Mouse (Mus musculus) spleen, adult 2 months (tissue): ENCODE data around the gene Me1. TPM values are rescaled to one million over a fixed set of nuclear protein-coding genes. Genes with fewer than 3 reads are reported as not detected.

ENCODE experiments used
- DNase-seq, 2 experiments: peaks; one replicate each; pipeline versions ENCODE4 v3.0.0 to v3.0.0-alpha.2; 2012 to 2021; ENCODE audit warnings: low spot score in 2 of 2, low read depth in 1 of 2
- H3K27ac ChIP-seq: fragments of 200-500 bp; 2 replicates; pipeline ENCODE4 v1.5.1; 2012; ENCODE audit warnings: low read length, inconsistent platforms; ENCODE audit not compliant: insufficient read depth
- H3K27me3 ChIP-seq: fragments of 200-500 bp; 2 replicates; pipeline ENCODE4 v1.6.1; 2012; ENCODE audit warnings: mild to moderate bottlenecking, moderate library complexity, low read length, inconsistent platforms; ENCODE audit not compliant: control insufficient read depth, insufficient read depth
- H3K36me3 ChIP-seq: fragments of 200-500 bp; 2 replicates; pipeline ENCODE4 v1.6.1; 2012; ENCODE audit warnings: mild to moderate bottlenecking, low read length, inconsistent platforms; ENCODE audit not compliant: control insufficient read depth, insufficient read depth
- H3K4me1 ChIP-seq: fragments of 200-500 bp; 2 replicates; pipeline ENCODE4 v1.6.1; 2011; ENCODE audit warnings: inconsistent platforms; ENCODE audit not compliant: control insufficient read depth, insufficient read depth, insufficient read length
- H3K4me3 ChIP-seq: fragments of 200-500 bp; 2 replicates; pipeline ENCODE4 v1.5.1; 2011; ENCODE audit warnings: mild to moderate bottlenecking, inconsistent platforms; ENCODE audit not compliant: insufficient read depth, insufficient read length; ENCODE audit errors: extremely low read depth
- CTCF ChIP-seq: fragments of 200-500 bp; IDR thresholded peaks from 2 replicates; pipeline ENCODE4 v1.5.1; 2011; ENCODE audit warnings: mild to moderate bottlenecking, inconsistent platforms; ENCODE audit not compliant: insufficient read depth, insufficient read length, insufficient replicate concordance; ENCODE audit errors: extremely low read depth
- POLR2A ChIP-seq: fragments of 200-500 bp; IDR thresholded peaks from 2 replicates; pipeline ENCODE4 v1.6.1; 2011; ENCODE audit warnings: low read depth, low read length, inconsistent platforms
- WGBS: fragments of 180-500 bp; shearing (Covaris S2); methylation state at CpG from one replicate; pipeline ENCODE4 v1.1.7; 2018; 5-methylcytosine and 5-hydroxymethylcytosine counted together
- polyA plus RNA-seq: library from polyadenylated mRNA; depleted of rRNA; stranded (reverse); fragments of >200 nt; gene quantifications from 2 replicates; pipeline ENCODE4 v1.2.3, GENCODE M21; 2012

Me1 gene
- polyA plus RNA-seq, 1 experiment, result 2.0 TPM

GRCm38 (mm10) chr9:86679843-86680417, 15.8 kb downstream of the Me1 start:
- Histone ChIP-seq H3K4me3 (no peak overlapping the region), H3K36me3 (no peaks in the 10 kb centered on the region), H3K4me1 (no peaks in the 10 kb centered on the region), H3K27ac (no peak overlapping the region), H3K27me3 (no peaks in the 10 kb centered on the region)
- WGBS, result 85% methylated on average over 11 of the region's 11 CpGs
- TF ChIP-seq CTCF, result no peak
- TF ChIP-seq POLR2A, result no peak
- DNase-seq, result no peak

DNA sequence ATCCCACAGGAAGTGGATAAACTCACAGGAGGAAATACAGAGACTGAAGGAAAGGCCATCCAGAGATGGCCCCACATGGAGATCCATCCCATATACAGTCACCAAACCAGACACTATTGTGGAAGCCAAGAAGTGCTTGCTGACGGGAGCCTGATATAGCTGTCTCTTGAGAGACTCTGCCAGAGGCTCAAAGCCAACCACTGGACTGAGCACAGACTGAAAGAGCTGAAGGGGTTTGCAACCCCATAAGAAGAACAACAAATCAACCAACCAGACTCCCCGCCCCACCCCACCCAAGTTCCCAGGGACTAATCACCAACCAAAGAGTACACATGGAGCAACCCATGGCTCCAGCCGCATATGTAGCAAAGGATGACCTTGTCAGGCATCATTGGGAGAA, 19.5 kb downstream of the Me1 start:
- TF ChIP-seq CTCF, result no peak
- TF ChIP-seq POLR2A, result no peak
- H3K27ac ChIP-seq, result no peak overlapping the region
- H3K27me3 ChIP-seq, result no peaks in the 10 kb centered on the region
- no peak for DNase-seq
- no peak overlapping the region for H3K4me3 ChIP-seq
- no peaks in the 10 kb centered on the region for H3K4me1 ChIP-seq
- no peaks in the 10 kb centered on the region for H3K36me3 ChIP-seq
- 87% methylated on average over 3 of the region's 3 CpGs for WGBS

- TF ChIP-seq POLR2A (no peak), CTCF (no peak)
- no peaks in the 10 kb centered on the region for H3K36me3 ChIP-seq
- 88% methylated on average over 2 of the region's 2 CpGs for WGBS
- no peak for DNase-seq
- no peak overlapping the region for H3K4me3 ChIP-seq
- no peaks in the 10 kb centered on the region for H3K4me1 ChIP-seq
- no peaks in the 10 kb centered on the region for H3K27me3 ChIP-seq
- no peak overlapping the region for H3K27ac ChIP-seq
Observed at GRCm38 (mm10) chr9:86675426-86675825, 20.3 kb downstream of the Me1 start.

- no peak overlapping the region for H3K27ac ChIP-seq
- no peak for TF ChIP-seq POLR2A
- no peak for TF ChIP-seq CTCF
- DNase-seq, result no peak
Observed at GRCm38 (mm10) chr9:86672907-86673472, 22.8 kb downstream of the Me1 start.

GRCm38 (mm10) chr9:86668590-86669252, 27.0 kb downstream of the Me1 start:
- Histone ChIP-seq H3K27ac (no peak overlapping the region), H3K36me3 (no peaks in the 10 kb centered on the region), H3K4me1 (no peaks in the 10 kb centered on the region), H3K27me3 (no peaks in the 10 kb centered on the region), H3K4me3 (no peak overlapping the region)
- WGBS, result 84% methylated on average over 8 of the region's 8 CpGs
- DNase-seq, result no peak
- TF ChIP-seq CTCF (no peak), POLR2A (no peak)

More at GRCm38 (mm10) chr9:86672907-86673472, 22.8 kb downstream of the Me1 start:
- Histone ChIP-seq H3K36me3 (no peaks in the 10 kb centered on the region), H3K4me3 (no peak overlapping the region), H3K4me1 (no peaks in the 10 kb centered on the region), H3K27me3 (no peaks in the 10 kb centered on the region)
- WGBS, result 84% methylated on average over 5 of the region's 5 CpGs

GRCm38 (mm10) chr9:86667138-86667750, 28.5 kb downstream of the Me1 start:
- Histone ChIP-seq H3K27me3 (no peaks in the 10 kb centered on the region), H3K4me1 (no peaks in the 10 kb centered on the region), H3K4me3 (no peak overlapping the region), H3K27ac (no peak overlapping the region), H3K36me3 (no peaks in the 10 kb centered on the region)
- DNase-seq, result no peak
- TF ChIP-seq POLR2A, result no peak
- TF ChIP-seq CTCF, result no peak
- 85% methylated on average over 7 of the region's 7 CpGs for WGBS
